Mouse (Mus musculus) liver, embryonic 14.5 days (tissue): ENCODE measurements around the gene Alx1. TPM values are rescaled to one million over a fixed set of nuclear protein-coding genes. Genes with fewer than 3 reads are reported as not detected.

Experiments used
- ATAC-seq: fragments of 200-750 bp; cut with Nextera tagmentation; 2 replicates; pipeline ENCODE4 v1.8.0; 2017; ENCODE audit warnings: moderate number of reproducible peaks, mild to moderate bottlenecking, moderate library complexity; ENCODE audit not compliant: insufficient read depth
- DNase-seq, 3 experiments: peaks; one replicate each; pipeline ENCODE4 v3.0.0-alpha.2; 2012 to 2013; ENCODE audit warnings: low read depth in 3 of 3, low spot score in 3 of 3
- H3K27ac ChIP-seq: fragments of 300-500 bp; sonication (generic); 2 replicates; pipeline ENCODE4 v1.5.1; 2014; ENCODE audit warnings: moderate library complexity, mild to moderate bottlenecking, control low read depth, inconsistent platforms
- H3K27me3 ChIP-seq: fragments of 300-500 bp; sonication (generic); 2 replicates; pipeline ENCODE4 v1.6.1; 2014; ENCODE audit warnings: mild to moderate bottlenecking, low read length, moderate library complexity; ENCODE audit not compliant: control insufficient read depth, insufficient read depth
- H3K36me3 ChIP-seq: fragments of 300-500 bp; sonication (generic); replicated peaks from 2 replicates; pipeline ENCODE4 v1.6.1; 2014; ENCODE audit warnings: low read depth; ENCODE audit not compliant: control insufficient read depth, insufficient read depth
- H3K4me1 ChIP-seq, 2 experiments: fragments of 200-500 bp in 1 of 2; fragments of 300-500 bp in 1 of 2; sonication (generic) in 1 of 2; replicated peaks; 2 replicates each; pipeline ENCODE4 v1.6.1; 2012 to 2014; ENCODE audit warnings: antibody characterized with exemption in 1 of 2, inconsistent platforms in 1 of 2, low read length in 1 of 2; ENCODE audit not compliant: control insufficient read depth in 2 of 2, insufficient read depth in 2 of 2
- H3K4me2 ChIP-seq: fragments of 300-500 bp; sonication (generic); 2 replicates; pipeline ENCODE4 v1.6.1; 2014; ENCODE audit warnings: low read depth, mild to moderate bottlenecking, control low read depth, moderate library complexity
- H3K4me3 ChIP-seq, 2 experiments: fragments of 200-500 bp in 1 of 2; fragments of 300-500 bp in 1 of 2; sonication (generic) in 1 of 2; 2 replicates each; pipeline ENCODE4 v1.5.1; 2012 to 2014; ENCODE audit warnings: low read depth in 2 of 2, low read length in 2 of 2, mild to moderate bottlenecking in 2 of 2, control low read depth in 1 of 2, inconsistent platforms in 1 of 2, moderate library complexity in 1 of 2; ENCODE audit not compliant: insufficient read depth in 1 of 2
- H3K9ac ChIP-seq: fragments of 300-500 bp; sonication (generic); replicated peaks from 2 replicates; pipeline ENCODE4 v1.6.1; 2014; ENCODE audit warnings: mild to moderate bottlenecking, control low read depth, moderate library complexity
- H3K9me3 ChIP-seq: fragments of 300-500 bp; sonication (generic); 2 replicates; pipeline ENCODE4 v1.6.1; 2016; ENCODE audit warnings: low read length, mixed read lengths; ENCODE audit not compliant: control insufficient read depth
- CTCF ChIP-seq: IDR thresholded peaks from 2 replicates; pipeline ENCODE4 v1.5.1; 2016; ENCODE audit warnings: antibody characterized with exemption, low read depth, control low read depth
- EP300 ChIP-seq: IDR thresholded peaks from 2 replicates; pipeline ENCODE4 v1.6.1; 2016; ENCODE audit warnings: antibody characterized with exemption, low read depth
- WGBS: fragments of 180-500 bp; shearing (Covaris S2); extraction: QIAGEN DNeasy Blood & Tissue Kit; methylation state at CpG from one replicate; pipeline ENCODE4 v1.1.7; 2014; ENCODE audit not compliant: insufficient replicate concordance; 5-methylcytosine and 5-hydroxymethylcytosine counted together
- polyA plus RNA-seq, 2 experiments: library from polyadenylated mRNA; depleted of rRNA in 1 of 2; stranded (reverse) in 1 of 2; unstranded in 1 of 2; fragments of >200 nt; fragmentation: Nextera tagmentation in 1 of 2; extraction: Ambion mirVana in 1 of 2; gene quantifications; 2 replicates each; pipeline versions ENCODE4 v1.2.1 to v1.2.3; 2012 to 2014

Gene Alx1
- polyA plus RNA-seq (2012; rRNA removed) = 0.02 TPM in 1 of 2 replicates, not detected in the other
- not detected in 2 replicates for polyA plus RNA-seq (2014; fragmentation: Nextera tagmentation; extraction: Ambion mirVana)

GRCm38 (mm10) chr10:103029730-103030490 lies at the start of gene Alx1:
TSS of gene Alx1 (minus strand) at chr10:103030215.
- no peak within 1 kb of the TSS for H3K4me2 ChIP-seq

GRCm38 (mm10) chr10:103049593-103049992 lies 19.6 kb upstream of the Alx1 start:
- WGBS = 65% methylated on average over 2 of the region's 2 CpGs
- H3K4me3 ChIP-seq = no peak overlapping the region

More at GRCm38 (mm10) chr10:103029730-103030490, at the start of gene Alx1:
- ATAC-seq = no peak
- Histone ChIP-seq H3K36me3 (no peaks in the 10 kb centered on the region), H3K9me3 (no peaks in the 10 kb centered on the region), H3K4me1 (no peaks in the 10 kb centered on the region), H3K27ac (no peak within 1 kb of the TSS), H3K9ac (no peak within 1 kb of the TSS), H3K4me3 (no peak within 1 kb of the TSS), H3K27me3 (peaks cover 77% of the 10 kb centered on the region)
- TF ChIP-seq EP300 = no peak
- TF ChIP-seq CTCF = no peak
- DNase-seq = no peak
- 3% methylated on average over 32 of the region's 32 CpGs for WGBS

GRCm38 (mm10) chr10:103046623-103047022 lies 16.6 kb upstream of the Alx1 start:
- DNase-seq (no peak), ATAC-seq (no peak)
- no peak for TF ChIP-seq CTCF
- TF ChIP-seq EP300 = no peak
- H3K27ac ChIP-seq = no peak overlapping the region
- H3K9ac ChIP-seq = no peak overlapping the region
- H3K9me3 ChIP-seq = no peaks in the 10 kb centered on the region
- H3K4me3 ChIP-seq = no peak overlapping the region
- H3K27me3 ChIP-seq = no peaks in the 10 kb centered on the region
- no peak overlapping the region for H3K4me2 ChIP-seq
- WGBS = 53% methylated on average over 3 of the region's 3 CpGs
- H3K36me3 ChIP-seq = no peaks in the 10 kb centered on the region
- no peaks in the 10 kb centered on the region for H3K4me1 ChIP-seq

More at GRCm38 (mm10) chr10:103049593-103049992, 19.6 kb upstream of the Alx1 start:
- Histone ChIP-seq H3K9me3 (no peaks in the 10 kb centered on the region), H3K4me2 (no peak overlapping the region), H3K27me3 (no peaks in the 10 kb centered on the region), H3K27ac (no peak overlapping the region), H3K36me3 (no peaks in the 10 kb centered on the region), H3K4me1 (no peaks in the 10 kb centered on the region), H3K9ac (no peak overlapping the region)
- no peak for TF ChIP-seq CTCF
- no peak for TF ChIP-seq EP300
- DNase-seq = no peak
- no peak for ATAC-seq

GRCm38 (mm10) chr10:103045019-103045418 lies 15.0 kb upstream of the Alx1 start:
- WGBS = 25% methylated on average over 2 of the region's 2 CpGs
- Histone ChIP-seq H3K4me2 (no peak overlapping the region), H3K27me3 (no peaks in the 10 kb centered on the region), H3K9me3 (no peaks in the 10 kb centered on the region), H3K9ac (no peak overlapping the region), H3K36me3 (no peaks in the 10 kb centered on the region), H3K4me1 (no peaks in the 10 kb centered on the region), H3K4me3 (no peak overlapping the region), H3K27ac (no peak overlapping the region)
- no peak for TF ChIP-seq EP300
- no peak for TF ChIP-seq CTCF
- ATAC-seq (no peak), DNase-seq (no peak)

- H3K27me3 ChIP-seq = peaks cover 36% of the 10 kb centered on the region
- no peak overlapping the region for H3K4me3 ChIP-seq
- no peaks in the 10 kb centered on the region for H3K9me3 ChIP-seq
- no peak overlapping the region for H3K27ac ChIP-seq
- 2% methylated on average over 14 of the region's 14 CpGs for WGBS
- TF ChIP-seq CTCF (no peak), EP300 (no peak)
- no peaks in the 10 kb centered on the region for H3K36me3 ChIP-seq
- H3K4me1 ChIP-seq = no peaks in the 10 kb centered on the region
- ATAC-seq = no peak
- H3K4me2 ChIP-seq = no peak overlapping the region
- H3K9ac ChIP-seq = no peak overlapping the region
- no peak for DNase-seq
Observed at GRCm38 (mm10) chr10:103035002-103035640, 5.1 kb upstream of the Alx1 start.
